Mouse (Mus musculus) liver, adult 2 months (tissue): ENCODE results near the gene Vmn1r117.
"Not testable (repeated sequence)": the region's sequence is repeated elsewhere in the genome, so short reads cannot be mapped to it uniquely, and the experiment has no call there.

Experiments used
- CTCF ChIP-seq: fragments of 200-500 bp; IDR thresholded peaks from 2 replicates; pipeline ENCODE4 v1.5.1; 2011; ENCODE audit warnings: low read depth, low read length, control low read depth
- POLR2A ChIP-seq: fragments of 200-500 bp; IDR thresholded peaks from 2 replicates; pipeline ENCODE4 v1.6.1; 2011; ENCODE audit warnings: low read length, control low read depth; ENCODE audit not compliant: insufficient read depth; ENCODE audit errors: extremely low read depth

DNA sequence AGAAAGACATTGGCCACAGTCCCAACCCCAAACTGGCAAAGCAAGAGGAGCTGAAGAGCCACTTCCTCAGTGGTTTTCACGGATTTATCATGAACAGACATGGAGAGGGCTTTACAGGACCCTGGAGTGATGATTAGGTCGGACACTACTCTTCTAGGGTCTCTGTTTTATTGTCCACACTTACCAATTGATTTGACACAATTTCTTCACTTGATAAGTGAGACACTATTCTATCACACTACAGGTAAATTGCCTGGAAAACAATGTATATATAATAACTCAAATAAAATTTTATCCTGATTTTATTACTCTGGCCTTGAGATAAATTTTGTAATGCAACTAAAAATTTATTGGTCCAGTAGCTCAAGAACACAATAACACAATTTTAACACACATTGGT, 28.3 kb upstream of the Vmn1r117 start, which contains the start of gene Vmn1r118:
- not testable (repeated sequence) for TF ChIP-seq CTCF, POLR2A
